Mouse (Mus musculus) NIH3T3 (cell line): ENCODE results near the gene Siah1a.
A peak's percentile ranks its signal among the peaks of the same experiment; 100 is the strongest.

Source experiments
- DNase-seq: peaks from one replicate; pipeline ENCODE4 v3.0.0-alpha.2; 2012; ENCODE audit warnings: low read depth

Gene Siah1a

DNA sequence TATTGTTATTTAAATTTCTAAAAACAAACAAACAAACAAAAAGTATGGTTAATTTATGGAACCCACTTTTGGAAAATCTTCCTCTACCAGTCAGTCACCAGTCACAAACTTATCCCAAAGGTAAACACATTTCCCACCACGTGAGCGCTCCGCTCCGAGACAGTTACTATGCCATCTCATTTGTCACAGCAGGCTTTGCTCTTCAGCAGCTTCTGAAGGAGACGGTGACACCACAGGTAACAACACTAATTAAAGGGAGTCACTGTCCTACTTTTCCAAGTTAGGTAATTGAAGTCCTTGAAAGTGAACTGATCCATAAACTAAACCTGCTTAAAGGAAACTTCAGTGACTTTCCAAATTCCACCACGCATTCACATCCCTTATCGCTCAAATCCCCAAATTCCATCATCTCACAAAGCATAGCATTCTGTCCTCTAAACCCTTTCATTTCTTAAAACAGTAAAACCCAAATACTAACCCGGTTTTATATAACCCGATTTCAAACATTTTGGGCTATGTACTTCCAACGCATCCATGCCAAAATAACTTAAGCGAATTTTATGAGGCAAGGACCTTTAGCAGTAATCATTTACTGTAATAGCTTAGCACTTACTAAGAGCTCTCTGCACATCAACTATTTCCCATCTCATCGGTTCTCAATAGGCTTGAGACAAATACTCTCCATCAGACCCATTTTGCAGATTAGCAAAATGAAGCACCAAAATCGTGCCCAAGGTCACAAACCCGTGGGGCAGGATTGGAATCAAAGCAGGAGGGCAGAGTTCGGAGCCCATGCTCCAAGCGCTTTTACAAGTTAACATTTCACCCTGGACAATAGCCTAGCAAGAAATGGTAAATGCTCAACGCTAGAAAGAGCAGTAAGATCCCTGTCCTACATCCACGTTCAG is 1.2 kb downstream of the Siah1a start:
- DNase-seq = no peak

DNA sequence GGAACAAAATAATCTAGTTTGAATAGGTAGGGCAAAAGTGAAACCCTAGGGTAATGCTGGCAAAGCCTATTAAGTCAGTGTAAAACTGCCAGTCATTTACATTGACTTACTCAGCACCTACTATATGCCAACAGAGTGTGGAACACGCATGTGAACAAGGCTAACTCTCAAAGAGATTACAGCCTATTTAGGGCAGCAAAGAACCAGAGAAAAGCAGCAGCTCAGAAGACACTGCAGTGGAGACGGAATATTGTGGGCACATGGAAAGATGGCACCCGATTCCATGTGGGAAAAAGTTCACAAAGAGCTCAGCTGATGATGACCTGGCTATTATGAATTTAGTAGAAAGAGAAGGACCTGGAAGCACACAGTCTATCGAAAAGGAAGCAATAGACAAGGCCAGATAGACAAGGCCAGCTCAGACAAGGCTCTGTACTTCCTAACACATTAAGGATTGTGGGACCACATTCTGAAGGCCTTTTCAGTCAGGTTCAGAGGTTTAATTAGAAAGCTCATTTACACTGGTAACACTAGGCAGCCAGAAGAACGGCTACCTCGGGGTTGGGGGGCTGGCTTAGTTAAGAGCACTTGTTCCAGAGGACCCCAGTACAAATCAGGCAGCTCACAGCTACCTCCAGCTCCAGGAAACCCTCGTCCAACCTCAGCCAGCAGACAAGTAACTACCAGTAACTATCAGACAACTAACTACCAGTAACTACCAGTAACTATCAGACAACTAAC is 3.0 kb downstream of the Siah1a start:
- DNase-seq = no peak

DNA sequence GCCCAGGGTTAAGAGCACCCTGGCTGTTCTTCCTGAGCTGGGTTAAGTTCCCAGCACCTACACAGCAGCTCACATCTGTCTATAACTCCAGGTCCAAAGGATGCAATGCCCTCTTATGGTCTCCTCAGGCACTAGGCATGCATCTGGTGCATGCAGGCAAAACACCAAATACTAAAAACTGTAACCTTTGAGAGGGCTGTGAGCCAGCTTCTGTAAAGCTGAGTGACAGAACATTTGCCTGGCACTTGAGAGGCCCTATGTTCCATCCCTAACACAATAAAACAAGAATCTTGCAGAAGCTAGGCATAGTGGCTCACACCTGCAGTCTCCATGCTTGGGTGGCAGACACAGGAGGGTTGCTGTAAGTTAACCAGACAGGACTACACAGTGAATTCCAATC is 4.1 kb downstream of the Siah1a start:
- DNase-seq = no peak

DNA sequence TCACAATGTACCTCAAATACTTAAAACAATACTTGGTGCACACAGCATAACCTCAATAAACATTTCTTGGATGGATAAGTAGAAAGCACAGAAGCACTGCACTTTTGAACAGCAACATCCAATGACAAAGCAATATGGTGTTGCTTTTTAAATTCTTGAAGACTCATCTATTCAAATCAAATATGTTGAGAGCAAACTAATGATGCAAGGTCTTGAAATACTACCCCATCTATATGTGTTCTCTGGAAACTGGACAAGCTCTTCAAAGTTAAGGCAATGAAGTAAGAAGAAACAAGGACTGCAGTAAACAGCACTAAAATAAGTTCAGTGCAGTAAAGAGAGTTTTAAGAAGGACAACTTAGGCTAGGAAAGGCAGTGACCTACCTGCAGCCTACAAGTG is 4.8 kb downstream of the Siah1a start:
- no peak for DNase-seq

DNA sequence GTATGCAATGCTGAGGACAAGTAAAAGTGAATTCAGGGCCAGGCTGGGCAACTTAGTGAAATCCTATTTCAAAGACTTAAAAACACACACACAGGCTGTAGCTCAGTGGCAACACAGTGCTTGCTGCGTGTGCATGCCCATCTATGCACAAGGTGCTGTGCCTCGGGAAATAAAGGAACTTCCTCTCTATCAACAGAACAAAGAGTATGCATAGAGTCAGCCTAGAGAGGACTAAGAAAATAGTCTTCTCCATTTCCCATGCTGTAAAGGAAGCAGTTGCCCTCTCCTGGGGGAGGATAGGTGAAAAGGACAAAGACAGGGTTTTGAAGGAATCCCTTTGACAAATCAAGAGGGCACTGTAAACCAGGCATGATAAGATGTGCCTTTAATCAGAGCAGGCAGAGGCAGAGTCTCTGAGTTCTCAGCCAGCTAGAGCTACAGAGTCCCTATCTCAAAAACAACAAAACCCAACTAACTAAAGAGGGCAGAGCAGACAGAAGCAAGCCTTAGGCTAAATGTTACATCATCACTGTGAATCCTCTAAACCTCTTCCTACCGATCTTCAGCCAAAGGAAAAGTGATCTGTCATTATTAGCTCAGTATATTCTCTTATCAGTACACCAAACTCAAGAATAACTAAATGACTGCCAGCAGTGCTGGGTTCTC is 10.2 kb downstream of the Siah1a start:
- no peak for DNase-seq

DNA sequence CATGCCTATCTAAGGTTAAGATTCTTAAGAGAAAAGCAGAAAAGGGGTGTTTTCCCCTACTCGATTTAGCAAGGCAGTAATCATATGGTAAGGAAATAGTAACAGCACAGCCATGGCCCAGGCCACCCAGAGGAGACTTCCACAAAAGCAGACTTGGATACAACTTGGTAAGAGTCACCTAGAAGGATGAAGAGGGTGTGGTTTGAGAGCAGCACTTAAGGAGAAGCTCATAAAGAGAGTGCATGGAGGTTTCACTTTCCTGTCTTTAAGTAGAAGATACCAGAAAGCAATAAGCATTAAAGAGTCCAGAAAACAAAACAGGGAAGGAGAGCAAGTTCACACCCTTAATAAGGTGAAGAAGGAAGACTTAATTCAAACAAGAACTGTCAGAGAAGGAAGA is 10.8 kb downstream of the Siah1a start:
- no peak for DNase-seq

DNA sequence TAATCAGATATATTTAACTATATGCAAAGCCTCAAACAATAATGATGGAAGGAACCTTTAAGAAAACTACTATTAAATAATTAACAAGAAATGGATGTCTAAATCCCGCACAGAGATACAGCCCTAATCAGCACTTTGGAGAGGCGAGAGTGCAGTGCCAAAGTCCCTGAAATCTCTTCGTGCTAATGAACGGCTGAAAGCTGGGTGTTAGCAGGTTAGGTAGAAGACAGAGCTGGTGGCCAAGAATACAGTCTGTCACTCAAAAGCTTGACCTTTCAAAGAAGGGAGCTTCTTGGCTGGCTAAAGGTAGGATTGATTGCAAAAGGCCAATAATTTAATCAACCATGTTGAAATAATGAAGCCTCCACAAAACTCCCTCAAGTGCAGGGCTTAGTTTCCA is 11.6 kb downstream of the Siah1a start:
- no peak for DNase-seq

DNA sequence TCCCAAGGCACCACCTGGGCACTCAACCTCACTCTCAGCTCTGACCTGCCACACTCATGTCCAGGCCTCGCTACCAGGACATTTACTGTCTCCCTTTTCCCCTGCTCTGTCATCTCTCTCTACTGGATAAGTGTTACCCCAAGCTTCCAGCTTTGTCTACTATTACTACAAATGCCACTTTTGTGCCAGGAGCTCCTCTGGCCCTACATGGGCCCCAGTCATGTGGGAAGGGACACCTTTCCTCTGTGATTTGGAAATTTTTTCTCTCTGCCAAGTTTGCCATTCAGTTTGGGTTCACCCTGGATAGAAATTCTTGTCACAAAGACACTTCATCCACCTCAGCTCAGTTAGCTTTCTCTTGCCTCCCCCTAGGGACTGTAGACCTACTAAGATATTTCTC is 14.9 kb downstream of the Siah1a start:
- no peak for DNase-seq

DNA sequence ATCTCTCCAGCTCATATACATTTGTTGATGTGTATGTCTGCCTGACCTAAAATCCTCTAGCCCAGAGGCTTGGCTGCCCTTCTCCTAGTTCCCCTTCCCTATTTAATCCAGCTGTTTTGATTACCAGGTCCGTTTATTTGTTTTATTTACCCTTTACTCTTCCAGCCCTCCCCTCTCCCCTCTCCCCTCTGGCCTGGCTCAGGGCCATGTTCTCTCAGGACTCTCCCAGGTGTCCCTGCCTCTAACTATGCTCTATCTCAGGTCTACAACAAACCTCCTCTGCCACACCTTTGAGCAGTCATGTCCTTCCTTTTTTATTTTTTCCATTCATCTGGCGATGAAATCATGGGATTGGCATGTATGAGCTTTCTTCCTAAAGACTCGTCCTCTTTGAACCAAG is 15.4 kb downstream of the Siah1a start:
- DNase-seq = no peak

DNA sequence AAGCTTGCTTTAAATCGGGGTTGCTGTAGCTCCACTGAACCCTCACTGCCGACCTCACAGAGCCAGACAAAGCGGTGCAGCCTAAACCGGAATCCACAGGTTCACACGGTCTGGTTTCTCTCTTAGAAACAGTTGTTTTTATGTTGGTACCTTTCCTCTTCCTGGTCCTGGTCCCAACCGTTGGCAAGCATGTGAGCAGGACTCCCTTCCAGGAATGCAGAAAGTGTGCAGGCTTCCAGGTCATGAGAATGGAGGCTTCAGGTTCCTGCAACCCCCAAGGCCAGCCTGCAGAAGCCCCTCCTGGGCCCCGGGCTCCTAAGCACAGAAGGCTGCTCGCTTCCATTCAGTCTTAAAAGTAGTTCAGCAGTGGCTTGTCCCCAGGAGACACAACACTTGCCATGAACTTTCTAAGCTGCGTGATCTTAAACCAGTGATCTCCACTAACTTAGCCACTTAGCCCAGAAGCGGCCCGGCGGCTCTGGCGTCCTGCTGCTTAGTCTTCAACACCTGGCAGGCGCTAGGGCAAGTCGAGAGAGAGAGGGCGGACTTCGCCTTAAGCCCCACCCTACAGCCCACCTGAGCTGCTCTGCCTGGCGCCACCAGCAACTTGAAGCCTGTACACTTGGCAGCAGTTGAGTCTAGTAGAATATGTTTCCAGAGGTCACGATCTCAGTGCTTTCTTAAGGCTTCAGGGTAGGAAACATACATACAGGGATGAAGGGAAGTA is 17.3 kb downstream of the Siah1a start:
- no peak for DNase-seq

DNA sequence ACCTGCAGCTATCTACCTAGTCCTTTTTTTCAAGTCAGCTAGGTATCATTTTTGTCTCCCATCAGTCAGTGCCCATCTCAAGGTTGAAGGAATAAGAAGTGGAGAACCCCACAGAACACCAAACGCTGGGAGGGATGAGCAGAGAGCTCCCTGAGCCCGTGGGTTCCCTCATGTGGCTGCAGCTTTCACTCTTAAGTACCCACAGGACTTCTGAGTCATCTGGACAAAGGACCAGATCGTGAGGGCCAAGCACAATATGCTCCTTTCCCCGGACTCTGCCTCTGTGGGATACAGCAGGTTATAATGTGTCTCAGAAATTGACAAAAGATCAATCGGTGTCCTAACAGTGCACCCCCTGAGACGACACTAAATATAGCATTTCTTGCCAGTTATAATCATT is 18.8 kb downstream of the Siah1a start:
- DNase-seq = no peak

DNA sequence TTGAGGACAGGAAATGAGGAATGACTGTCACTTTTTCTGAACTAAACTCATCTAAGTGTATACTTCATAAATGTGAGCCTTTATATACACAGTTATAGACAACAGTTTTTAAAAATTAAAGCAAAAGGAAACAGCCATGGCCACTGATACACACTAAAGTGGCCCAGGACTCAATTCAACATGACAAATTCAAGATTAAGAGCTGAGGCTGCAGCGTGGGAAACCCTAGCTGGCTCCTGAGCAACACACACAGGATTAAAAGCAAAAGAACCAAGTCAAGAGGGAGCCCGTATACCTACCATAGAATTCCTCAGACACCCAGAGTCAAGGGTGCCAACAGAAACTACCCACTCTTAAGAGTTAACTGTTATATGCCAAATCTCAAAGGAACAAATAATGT is 24.2 kb downstream of the Siah1a start:
- no peak for DNase-seq

DNA sequence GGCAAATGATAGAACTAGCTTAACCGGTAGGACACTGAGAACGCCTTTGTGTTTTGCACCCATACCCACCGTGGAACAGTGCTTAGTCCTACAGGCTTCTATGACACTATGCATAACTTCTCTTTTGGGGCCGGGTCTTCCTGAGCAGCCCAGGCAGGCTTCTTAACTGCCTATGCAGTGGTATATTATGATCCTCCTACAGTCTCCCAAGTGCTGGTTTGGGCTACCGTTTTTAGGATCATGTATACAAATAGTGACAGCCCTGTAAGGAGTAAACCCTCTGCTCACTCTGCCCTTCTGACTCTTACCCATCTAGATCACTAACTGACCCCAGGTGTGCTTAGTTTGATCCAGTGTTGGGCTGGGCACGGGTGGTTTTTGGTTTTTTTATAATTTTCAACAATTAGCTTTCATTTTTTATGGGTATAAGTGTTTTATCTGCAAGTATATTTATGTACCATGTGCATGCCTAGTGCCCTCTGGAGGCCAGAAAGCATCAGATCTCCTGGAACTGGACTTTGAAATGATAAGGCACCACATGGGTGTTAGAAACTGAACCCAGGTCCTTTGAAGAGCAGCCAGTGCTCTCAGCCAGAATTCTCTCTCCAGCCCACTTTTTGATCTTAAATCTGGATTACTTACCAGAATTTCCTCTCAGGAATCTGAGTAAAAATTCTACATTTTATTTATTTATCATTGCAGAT is 24.8 kb downstream of the Siah1a start:
- peak; percentile 32 for DNase-seq

DNA sequence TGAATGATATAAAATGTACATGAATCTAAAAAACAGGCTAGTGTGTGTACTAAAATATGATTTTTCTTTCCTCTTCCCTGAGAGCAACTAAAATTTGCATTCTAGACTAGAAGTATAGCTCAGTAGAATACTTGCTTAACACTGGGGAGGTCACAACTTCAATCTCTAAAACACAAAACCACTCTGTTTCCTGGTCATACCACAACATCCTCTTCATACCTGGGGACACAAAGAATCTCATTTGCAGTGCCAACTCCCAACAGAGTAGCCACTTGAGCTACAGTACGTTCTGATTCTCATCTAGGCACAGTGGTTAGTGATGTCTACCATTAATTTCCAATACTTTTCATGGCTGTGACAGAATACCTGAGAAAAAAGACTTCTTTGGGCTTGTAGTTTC is 26.4 kb downstream of the Siah1a start:
- no peak for DNase-seq

DNA sequence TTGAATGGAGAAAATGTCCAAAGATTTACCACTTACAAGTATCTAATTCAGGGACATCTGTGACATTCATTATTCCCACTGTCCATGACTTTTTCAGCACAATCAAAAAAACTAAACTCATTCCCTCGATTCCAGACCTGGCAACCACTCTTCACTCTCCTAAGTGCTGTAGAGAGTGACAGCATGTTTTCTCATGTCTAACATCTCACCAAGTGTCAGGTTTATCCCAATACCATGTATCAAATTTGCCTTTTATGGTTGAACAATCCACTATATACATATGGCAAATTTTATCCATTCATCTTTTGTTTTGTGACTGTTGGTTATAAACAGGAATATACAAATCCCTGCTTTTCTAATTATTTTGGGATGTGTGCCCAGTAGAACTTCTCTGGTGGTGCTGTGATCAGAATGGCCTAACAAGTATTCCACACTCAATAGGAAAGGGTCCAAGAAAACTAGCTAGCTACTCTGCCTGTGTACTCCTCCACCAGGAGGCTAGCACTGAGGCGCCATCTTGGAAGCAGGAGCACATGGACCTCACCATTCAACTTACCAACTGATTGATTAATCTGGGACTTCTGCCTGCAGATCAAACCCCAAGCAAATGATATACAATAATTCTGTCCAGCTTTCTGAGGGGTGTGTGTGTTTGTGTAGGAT is 27.3 kb downstream of the Siah1a start:
- DNase-seq = no peak

DNA sequence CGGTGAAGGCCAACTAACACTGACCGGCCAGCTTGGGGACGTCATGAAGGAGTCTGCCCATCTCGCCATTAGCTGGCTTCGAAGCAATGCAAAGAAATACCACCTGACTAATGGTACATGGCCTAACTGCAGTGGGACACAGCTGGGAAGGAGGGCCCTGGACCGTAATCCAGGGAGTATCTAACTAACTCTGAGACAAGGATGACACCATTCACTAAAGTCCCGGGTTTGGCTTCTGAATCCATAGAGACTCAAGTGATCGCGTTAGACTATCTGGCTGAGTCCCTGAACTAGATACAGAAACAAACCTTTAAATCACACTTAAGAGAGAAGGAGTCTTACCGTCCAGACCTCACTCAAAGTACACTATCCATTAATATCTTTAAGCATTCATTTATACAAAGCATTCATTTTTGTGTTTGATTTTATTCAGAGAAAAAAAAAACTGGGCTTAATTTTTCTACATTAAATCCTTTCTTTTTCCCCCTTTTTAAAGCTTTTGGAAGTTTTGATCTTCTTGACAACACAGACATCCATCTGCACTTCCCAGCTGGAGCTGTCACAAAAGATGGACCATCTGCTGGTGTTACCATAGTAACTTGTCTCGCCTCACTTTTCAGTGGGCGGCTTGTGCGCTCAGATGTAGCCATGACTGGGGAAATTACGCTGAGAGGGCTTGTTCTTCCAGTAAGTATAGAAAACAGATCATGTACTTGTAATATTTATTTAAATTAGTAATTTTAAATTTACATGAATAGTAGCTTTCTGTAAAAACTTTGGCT is 32.1 kb downstream of the Siah1a start:
- DNase-seq = no peak

DNA sequence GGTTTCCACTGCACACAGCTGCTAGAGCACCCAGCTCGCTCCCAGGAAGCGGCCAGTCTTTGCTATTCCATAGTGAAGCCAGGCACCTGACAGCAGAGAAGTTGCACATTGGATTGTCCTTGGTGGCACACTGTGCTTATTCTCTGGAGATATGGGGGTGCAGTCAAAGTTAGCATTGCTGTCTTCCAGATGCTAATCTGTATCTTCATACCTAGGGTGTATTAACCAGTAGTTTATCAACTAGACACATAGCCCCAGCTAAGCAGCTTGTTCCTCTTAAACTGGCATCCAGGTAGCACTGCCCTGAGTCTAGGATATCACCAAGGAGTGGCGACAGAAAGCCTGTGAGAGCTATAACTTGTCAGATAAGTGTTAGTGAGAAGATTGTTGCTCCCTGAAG is 33.1 kb downstream of the Siah1a start:
- DNase-seq = no peak

DNA sequence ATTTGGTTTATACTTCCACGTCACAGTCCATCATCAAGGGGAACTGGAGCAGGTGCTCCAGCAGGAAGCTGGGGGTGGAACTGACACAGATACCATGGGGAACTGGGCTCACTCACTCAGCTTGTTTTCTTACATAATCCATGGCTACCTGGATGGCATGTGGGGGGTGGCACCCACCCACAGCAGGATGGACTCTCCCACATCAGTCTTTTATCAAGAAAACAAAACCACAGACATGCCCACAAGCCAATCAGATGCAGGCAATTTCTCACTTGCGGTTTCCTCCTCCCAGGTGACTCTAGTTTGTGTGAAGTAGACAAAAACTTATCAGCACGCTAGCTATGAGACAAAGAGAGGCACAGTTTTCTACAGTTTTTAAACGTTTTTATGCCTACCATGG is 37.9 kb downstream of the Siah1a start:
- DNase-seq = no peak

DNA sequence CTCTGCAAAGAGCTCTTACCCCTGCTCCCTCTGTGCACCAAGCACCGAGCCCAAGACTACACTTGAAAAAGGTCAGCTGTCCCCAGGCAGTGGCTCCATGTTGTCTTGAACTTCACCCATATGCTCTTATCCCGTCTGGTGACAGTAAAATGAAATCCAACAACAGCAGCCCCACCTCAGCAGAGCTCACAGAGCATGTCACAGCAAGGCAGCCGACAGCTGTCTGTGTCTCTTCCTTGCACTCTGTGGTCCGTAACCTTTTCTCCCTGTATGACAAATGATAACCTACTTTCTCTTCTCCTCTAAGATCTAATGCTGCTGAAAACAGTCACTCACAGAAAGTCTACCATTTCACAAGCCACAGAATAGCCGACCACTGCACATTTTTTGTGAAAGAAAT is 39.0 kb downstream of the Siah1a start:
- DNase-seq = no peak

DNA sequence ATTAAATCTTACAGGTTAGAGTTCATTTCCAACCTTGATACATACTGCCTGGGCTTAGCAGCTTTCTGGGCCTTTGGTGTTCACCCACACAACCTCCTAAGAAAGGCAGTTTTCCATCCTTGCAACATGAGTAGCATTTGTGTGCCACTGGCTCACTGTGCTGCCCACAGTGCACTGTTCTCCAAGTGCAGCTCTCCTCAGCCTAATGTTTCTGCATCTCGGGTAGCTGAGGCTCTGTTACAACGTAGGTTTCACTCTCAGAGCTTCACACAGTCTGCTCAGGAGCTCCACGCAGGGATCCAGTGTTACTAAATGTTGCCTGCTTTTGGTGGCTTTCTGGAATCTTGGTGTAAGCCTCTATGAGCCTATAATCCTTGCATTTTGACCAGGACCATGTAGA is 40.4 kb downstream of the Siah1a start:
- DNase-seq = no peak
